Mouse (Mus musculus): ENCODE results near the gene Olfr748. TPM values are rescaled to one million over a fixed set of nuclear protein-coding genes. Genes with fewer than 3 reads are reported as not detected.
"Not testable (repeated sequence)": the region's sequence is repeated elsewhere in the genome, so short reads cannot be mapped to it uniquely, and the experiment has no call there.

The Olfr748 gene
- not detected in 2 replicates for polyA plus RNA-seq (2015; fragmentation: Nextera tagmentation; extraction: Ambion mirVana)

GRCm38 (mm10) chr14:50707073-50707472 lies at the start of gene Olfr748:
Gene Olfr748, plus strand, starts transcription at chr14:50707373.
- H3K27me3 ChIP-seq (ENCODE audit: insufficient read depth, low read length) = no peaks in the 10 kb centered on the region
- H3K36me3 ChIP-seq (replicated peaks; ENCODE audit: insufficient read depth, low read length) = no peaks in the 10 kb centered on the region
- H3K9me3 ChIP-seq (ENCODE audit: low read length) = no peaks in the 10 kb centered on the region
- no peak within 1 kb of the TSS for H3K4me3 ChIP-seq (ENCODE audit: low read depth, low read length)
- DNase-seq (no peak), ATAC-seq (no peak)
- no peak within 1 kb of the TSS for H3K9ac ChIP-seq (replicated peaks)
- no peak within 1 kb of the TSS for H3K4me2 ChIP-seq (ENCODE audit: low read depth, low read length)
- TF ChIP-seq CTCF (IDR thresholded peaks at IDR 0.05; ENCODE audit: low read depth) = no peak
- no peak for TF ChIP-seq EP300 (IDR thresholded peaks at IDR 0.05; ENCODE audit: low read depth)
- no peak within 1 kb of the TSS for H3K27ac ChIP-seq (ENCODE audit: low read depth)
- 50% methylated on average over 1 of the region's 1 CpGs for WGBS (ENCODE audit: insufficient replicate concordance)
- H3K4me1 ChIP-seq (ENCODE audit: insufficient read depth) = no peaks in the 10 kb centered on the region

GRCm38 (mm10) chr14:50693106-50693505 lies 14.1 kb upstream of the Olfr748 start, which contains the start of gene Olfr747:
Gene Olfr747, minus strand, starts transcription at chr14:50693206.
- no peak for ATAC-seq
- 79% methylated on average over 3 of the region's 3 CpGs for WGBS (ENCODE audit: insufficient replicate concordance)

GRCm38 (mm10) chr14:50719875-50720274 lies 12.7 kb downstream of the Olfr748 start:
- not testable (repeated sequence) for H3K4me1 ChIP-seq (ENCODE audit: insufficient read depth); H3K4me3 ChIP-seq (ENCODE audit: low read depth, low read length); H3K36me3 ChIP-seq (replicated peaks; ENCODE audit: insufficient read depth, low read length); H3K4me2 ChIP-seq (ENCODE audit: low read depth, low read length); H3K9ac ChIP-seq (replicated peaks); H3K27ac ChIP-seq (ENCODE audit: low read depth); DNase-seq; H3K27me3 ChIP-seq (ENCODE audit: insufficient read depth, low read length); H3K9me3 ChIP-seq (ENCODE audit: low read length); ATAC-seq
- WGBS (ENCODE audit: insufficient replicate concordance) = 84% methylated on average over 14 of the region's 15 CpGs

More at GRCm38 (mm10) chr14:50693106-50693505, 14.1 kb upstream of the Olfr748 start, which contains the start of gene Olfr747:
- Histone ChIP-seq H3K4me2 (ENCODE audit: low read depth, low read length) (no peak within 1 kb of the TSS), H3K9me3 (ENCODE audit: low read length) (no peaks in the 10 kb centered on the region), H3K9ac (replicated peaks) (no peak within 1 kb of the TSS), H3K4me1 (ENCODE audit: insufficient read depth) (no peaks in the 10 kb centered on the region), H3K27me3 (ENCODE audit: insufficient read depth, low read length) (no peaks in the 10 kb centered on the region), H3K4me3 (ENCODE audit: low read depth, low read length) (no peak within 1 kb of the TSS), H3K36me3 (replicated peaks; ENCODE audit: insufficient read depth, low read length) (no peaks in the 10 kb centered on the region), H3K27ac (ENCODE audit: low read depth) (no peak within 1 kb of the TSS)
- TF ChIP-seq CTCF (IDR thresholded peaks at IDR 0.05; ENCODE audit: low read depth) (no peak), EP300 (IDR thresholded peaks at IDR 0.05; ENCODE audit: low read depth) (no peak)
- DNase-seq = no peak

- H3K27me3 ChIP-seq (ENCODE audit: insufficient read depth, low read length); H3K4me3 ChIP-seq (ENCODE audit: low read depth, low read length); H3K36me3 ChIP-seq (replicated peaks; ENCODE audit: insufficient read depth, low read length); ATAC-seq; H3K9ac ChIP-seq (replicated peaks); DNase-seq; H3K4me2 ChIP-seq (ENCODE audit: low read depth, low read length); H3K4me1 ChIP-seq (ENCODE audit: insufficient read depth); H3K27ac ChIP-seq (ENCODE audit: low read depth); H3K9me3 ChIP-seq (ENCODE audit: low read length): not testable (repeated sequence)
- WGBS (ENCODE audit: insufficient replicate concordance) = 81% methylated on average over 3 of the region's 4 CpGs
Observed at GRCm38 (mm10) chr14:50722371-50722770, 15.2 kb downstream of the Olfr748 start.

- Histone ChIP-seq H3K9me3 (ENCODE audit: low read length) (no peaks in the 10 kb centered on the region), H3K9ac (replicated peaks) (no peak overlapping the region), H3K4me3 (ENCODE audit: low read depth, low read length) (no peak overlapping the region), H3K4me2 (ENCODE audit: low read depth, low read length) (no peak overlapping the region), H3K4me1 (ENCODE audit: insufficient read depth) (no peaks in the 10 kb centered on the region), H3K27ac (ENCODE audit: low read depth) (no peak overlapping the region), H3K36me3 (replicated peaks; ENCODE audit: insufficient read depth, low read length) (no peaks in the 10 kb centered on the region), H3K27me3 (ENCODE audit: insufficient read depth, low read length) (no peaks in the 10 kb centered on the region)
- ATAC-seq (no peak), DNase-seq (no peak)
- 26% methylated on average over 2 of the region's 2 CpGs for WGBS (ENCODE audit: insufficient replicate concordance)
- TF ChIP-seq CTCF (IDR thresholded peaks at IDR 0.05; ENCODE audit: low read depth) (no peak), EP300 (IDR thresholded peaks at IDR 0.05; ENCODE audit: low read depth) (no peak)
Observed at GRCm38 (mm10) chr14:50740334-50740733, 33.2 kb downstream of the Olfr748 start.

GRCm38 (mm10) chr14:50741584-50741983 lies 34.4 kb downstream of the Olfr748 start:
- no peaks in the 10 kb centered on the region for H3K36me3 ChIP-seq (replicated peaks; ENCODE audit: insufficient read depth, low read length)
- TF ChIP-seq EP300 (IDR thresholded peaks at IDR 0.05; ENCODE audit: low read depth) (no peak), CTCF (IDR thresholded peaks at IDR 0.05; ENCODE audit: low read depth) (no peak)
- no peak for ATAC-seq
- H3K27ac ChIP-seq (ENCODE audit: low read depth) = no peak overlapping the region
- no peak overlapping the region for H3K9ac ChIP-seq (replicated peaks)
- DNase-seq = no peak
- no peak overlapping the region for H3K4me2 ChIP-seq (ENCODE audit: low read depth, low read length)
- no peaks in the 10 kb centered on the region for H3K9me3 ChIP-seq (ENCODE audit: low read length)
- H3K27me3 ChIP-seq (ENCODE audit: insufficient read depth, low read length) = no peaks in the 10 kb centered on the region
- no peaks in the 10 kb centered on the region for H3K4me1 ChIP-seq (ENCODE audit: insufficient read depth)
- H3K4me3 ChIP-seq (ENCODE audit: low read depth, low read length) = no peak overlapping the region
- 62% methylated on average over 2 of the region's 2 CpGs for WGBS (ENCODE audit: insufficient replicate concordance)

- Histone ChIP-seq H3K9me3 (ENCODE audit: low read length) (no peaks in the 10 kb centered on the region), H3K4me2 (ENCODE audit: low read depth, low read length) (no peak within 1 kb of the TSS), H3K27me3 (ENCODE audit: insufficient read depth, low read length) (no peaks in the 10 kb centered on the region), H3K36me3 (replicated peaks; ENCODE audit: insufficient read depth, low read length) (no peaks in the 10 kb centered on the region), H3K4me1 (ENCODE audit: insufficient read depth) (no peaks in the 10 kb centered on the region), H3K9ac (replicated peaks) (no peak within 1 kb of the TSS), H3K4me3 (ENCODE audit: low read depth, low read length) (no peak within 1 kb of the TSS), H3K27ac (ENCODE audit: low read depth) (no peak within 1 kb of the TSS)
- DNase-seq (no peak), ATAC-seq (no peak)
- TF ChIP-seq CTCF (IDR thresholded peaks at IDR 0.05; ENCODE audit: low read depth) = no peak
- TF ChIP-seq EP300 (IDR thresholded peaks at IDR 0.05; ENCODE audit: low read depth) = no peak
Observed at GRCm38 (mm10) chr14:50744994-50745393, 37.8 kb downstream of the Olfr748 start, which contains the start of gene Olfr749. Gene Olfr749, minus strand, starts transcription at chr14:50745094.

All from liver, postnatal 0 days (tissue).